Mouse (Mus musculus): ENCODE measurements around the gene Slc40a1.

GRCm38 (mm10) chr1:45920703-45921102 lies 5.6 kb downstream of the Slc40a1 start:
- no peak for TF ChIP-seq CTCF (IDR thresholded peaks at IDR 0.05)
- TF ChIP-seq EP300 (IDR thresholded peaks at IDR 0.05), result no peak
